Mouse (Mus musculus): ENCODE measurements around the gene Pet100.
"Not testable (repeated sequence)": the region's sequence is repeated elsewhere in the genome, so short reads cannot be mapped to it uniquely, and the experiment has no call there.

The Pet100 gene

DNA sequence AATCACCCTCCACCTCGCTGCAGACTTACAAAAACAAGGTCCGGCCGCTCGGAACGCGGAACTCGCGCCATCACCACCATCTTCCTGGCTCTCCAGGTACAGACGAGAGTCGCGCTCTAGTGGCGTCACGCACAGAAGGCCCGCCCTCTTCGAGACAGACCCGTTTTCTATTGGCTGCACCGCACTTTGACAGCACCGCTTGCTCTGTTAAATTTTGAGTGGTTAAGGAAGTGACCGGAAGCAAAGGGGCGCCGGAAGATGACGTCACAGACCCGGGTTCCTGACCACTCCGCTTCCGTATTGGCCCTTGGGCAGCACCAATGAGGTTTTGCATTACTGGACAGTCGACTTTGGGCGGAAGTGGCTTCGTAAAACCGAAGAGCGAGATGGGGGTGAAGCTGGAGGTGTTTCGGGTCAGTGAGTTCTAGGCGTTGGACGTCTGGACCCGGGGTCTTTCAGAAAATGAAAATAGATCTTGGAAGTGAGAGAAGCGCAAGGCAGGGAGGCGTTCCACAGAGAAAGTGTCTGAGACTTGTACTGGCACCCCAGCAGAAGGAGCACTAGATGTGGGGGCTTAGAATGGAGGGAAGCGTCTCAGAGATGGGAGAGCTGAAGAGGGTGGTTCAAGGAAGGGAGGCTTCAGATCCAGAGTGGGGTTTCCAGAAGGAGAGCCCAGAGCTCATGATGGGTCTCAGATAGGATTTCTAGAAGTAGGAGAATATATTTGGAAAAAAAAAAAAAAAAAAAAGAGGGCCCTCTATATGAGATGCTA is at the start of gene Pet100, which contains the start of gene Xab2:
Gene Pet100, plus strand, starts transcription at position 350 of the 772 bp plus-strand sequence.
Gene Xab2, minus strand, starts transcription at position 118 of the 772 bp plus-strand sequence.
- DNase-seq: peak; percentile 99

GRCm38 (mm10) chr8:3574546-3574945 is 46.8 kb upstream of the Pet100 start:
- no peak for DNase-seq

DNA sequence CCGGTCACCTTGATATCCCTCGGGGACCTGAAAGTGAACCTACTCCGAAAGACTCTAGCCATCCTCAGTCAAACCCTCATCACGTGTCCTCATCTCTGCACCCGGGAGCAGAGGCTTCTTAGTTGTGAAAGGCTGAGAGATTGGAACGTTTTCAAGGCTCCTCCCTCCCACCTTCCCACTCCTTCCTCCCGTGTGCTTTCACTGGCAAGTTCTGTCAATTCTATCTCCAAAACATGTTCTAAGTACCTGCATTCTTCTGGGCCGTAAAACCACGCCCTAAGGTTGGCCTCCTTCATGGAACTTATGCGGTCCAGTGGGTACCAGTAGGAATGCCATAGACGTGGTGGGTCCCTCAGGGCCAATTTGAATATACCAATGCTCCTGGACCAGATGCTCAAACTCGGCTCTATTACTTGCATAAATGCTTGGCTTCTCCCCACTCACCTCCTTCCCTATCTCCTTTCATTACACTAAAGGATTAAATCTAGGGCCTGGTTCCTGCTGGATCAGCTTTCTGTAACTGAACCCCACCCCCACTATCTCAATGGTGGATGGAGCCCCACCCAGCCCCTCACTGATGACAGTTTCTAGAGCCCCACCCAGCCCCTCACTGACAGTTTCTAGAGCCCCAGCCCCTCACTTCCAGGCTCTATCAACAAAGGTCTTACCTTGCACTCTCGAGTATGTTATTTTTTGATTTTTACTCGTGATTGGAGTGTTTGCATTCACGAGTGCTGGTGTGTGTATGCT is 45.0 kb upstream of the Pet100 start:
- DNase-seq: no peak

- no peak for DNase-seq
Measured at GRCm38 (mm10) chr8:3579390-3580364, 41.7 kb upstream of the Pet100 start.

DNA sequence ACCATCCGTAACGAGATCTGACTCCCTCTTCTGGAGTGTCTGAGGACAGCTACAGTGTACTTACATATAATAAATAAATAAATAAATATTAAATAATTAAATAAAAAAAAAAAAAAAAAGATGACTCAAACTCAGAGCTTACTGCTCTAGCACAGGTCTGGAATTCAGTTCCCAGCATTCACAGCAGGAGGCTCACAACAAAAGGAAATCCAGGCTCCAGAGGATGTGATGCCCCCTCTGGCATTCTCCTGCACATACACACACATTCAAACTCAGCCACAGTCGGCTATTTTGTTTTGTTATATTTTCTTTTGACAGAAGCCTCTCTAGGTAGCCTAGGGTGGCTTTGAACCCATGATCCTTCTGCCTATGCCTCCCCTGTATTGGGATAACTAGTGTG is 39.4 kb upstream of the Pet100 start:
- DNase-seq: not testable (repeated sequence)

- DNase-seq: no peak
Measured at GRCm38 (mm10) chr8:3586452-3586851, 34.9 kb upstream of the Pet100 start.

GRCm38 (mm10) chr8:3586993-3587390 is 34.4 kb upstream of the Pet100 start, which contains the start of gene Camsap3:
Camsap3 (plus strand) TSS chr8:3587293.
- DNase-seq: no peak

GRCm38 (mm10) chr8:3587391-3588257 is 33.7 kb upstream of the Pet100 start:
- peak; percentile 71 for DNase-seq

- DNase-seq: no peak
Measured at GRCm38 (mm10) chr8:3588258-3588633, 33.1 kb upstream of the Pet100 start.

DNA sequence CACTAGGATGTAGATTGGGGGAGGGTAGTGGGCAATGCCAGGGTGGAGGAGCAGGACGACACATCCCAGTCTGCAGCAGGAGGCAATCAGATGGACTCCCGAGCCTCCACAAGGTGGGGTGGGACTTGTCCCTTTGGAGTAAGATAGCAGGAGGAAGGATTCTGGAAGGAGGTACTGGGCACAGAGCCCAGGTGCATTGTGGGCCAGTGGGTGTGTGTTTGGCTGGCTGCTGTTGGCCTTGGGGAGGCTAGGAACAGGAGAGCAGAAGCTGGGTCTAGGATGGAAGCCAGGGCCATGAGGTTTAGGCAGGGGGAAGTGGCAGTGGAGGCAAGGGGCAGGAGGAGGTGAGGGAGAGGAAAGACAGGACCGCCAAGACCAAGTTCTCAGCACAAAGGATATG is 27.9 kb upstream of the Pet100 start:
- DNase-seq: no peak

GRCm38 (mm10) chr8:3594466-3594865 is 26.9 kb upstream of the Pet100 start:
- DNase-seq: no peak

DNA sequence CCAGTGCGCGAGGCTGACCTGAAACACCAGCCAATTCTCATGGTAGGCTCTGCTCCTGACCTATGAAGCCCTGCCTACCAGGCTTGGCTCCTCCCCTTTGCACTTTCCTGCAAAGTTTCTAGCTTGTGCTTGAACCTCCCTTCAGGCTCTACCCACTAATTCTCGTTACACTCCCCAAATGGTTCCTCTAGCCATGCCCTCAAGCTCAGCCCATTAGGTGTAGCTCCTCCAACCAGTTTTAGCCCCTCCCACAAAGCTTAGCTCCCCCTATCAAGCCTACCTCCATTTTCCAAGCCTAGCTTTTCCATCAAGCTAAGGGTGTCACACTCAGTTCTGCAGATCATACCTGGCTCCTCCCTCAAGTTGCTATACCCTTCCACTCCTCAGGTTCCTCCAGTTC is 23.3 kb upstream of the Pet100 start:
- no peak for DNase-seq

DNA sequence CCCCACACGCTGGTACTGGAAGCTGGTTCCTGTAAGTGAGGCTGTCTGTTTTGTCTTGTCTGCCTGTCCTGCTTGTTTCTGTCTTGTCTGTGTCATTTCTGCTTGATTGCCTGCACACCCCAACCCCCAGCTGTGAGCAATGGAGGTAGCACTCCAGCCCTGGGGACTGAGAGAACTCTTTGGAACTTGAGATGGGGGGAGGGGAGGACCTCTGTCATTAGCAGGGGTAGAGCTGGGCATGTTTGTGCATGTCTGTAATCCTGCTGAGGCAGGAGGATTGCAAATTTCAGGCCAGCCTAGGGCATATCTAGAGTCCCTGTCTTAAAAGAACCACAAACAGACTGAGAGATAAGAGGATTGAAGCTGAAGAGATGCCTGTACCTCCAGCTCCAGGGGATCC is 22.1 kb upstream of the Pet100 start:
- no peak for DNase-seq

DNA sequence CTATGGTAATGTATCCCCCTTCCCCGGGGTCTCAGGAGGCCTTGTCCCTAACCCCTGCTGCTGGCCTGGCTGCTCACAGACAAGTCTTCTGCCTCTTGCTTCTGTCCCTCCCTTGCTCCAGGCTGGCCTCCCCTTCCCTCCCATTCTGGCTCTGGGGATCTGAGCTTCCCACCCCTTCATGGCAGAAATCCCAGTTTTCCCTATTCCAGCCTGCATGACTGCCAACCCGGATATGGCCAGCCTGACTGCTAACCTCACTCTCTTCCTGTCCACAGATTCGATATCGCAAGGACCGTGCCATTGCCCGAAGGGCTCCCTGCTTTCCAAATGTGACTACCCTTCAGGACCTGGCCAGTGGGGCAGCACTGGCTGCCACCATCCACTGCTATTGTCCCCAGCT is 20.9 kb upstream of the Pet100 start:
- peak; percentile 85 for DNase-seq

DNA sequence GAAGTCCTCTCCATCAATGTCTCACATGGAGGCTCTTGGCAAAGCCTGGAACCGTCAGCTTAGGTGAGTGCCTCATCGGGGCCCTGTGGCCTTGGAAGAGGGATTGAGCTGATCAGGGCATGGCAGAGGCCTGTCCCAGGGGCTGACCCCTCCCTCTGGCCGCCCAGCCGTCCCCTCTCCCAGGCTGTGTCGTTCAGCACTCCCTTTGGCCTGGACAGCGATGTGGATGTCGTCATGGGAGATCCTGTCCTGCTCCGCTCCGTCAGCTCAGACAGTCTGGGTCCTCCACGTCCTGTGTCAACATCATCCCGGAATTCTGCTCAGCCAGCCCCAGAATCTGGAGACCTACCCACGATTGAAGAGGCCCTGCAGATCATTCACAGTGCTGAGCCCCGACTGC is 17.9 kb upstream of the Pet100 start:
- no peak for DNase-seq

GRCm38 (mm10) chr8:3606593-3606992 is 14.8 kb upstream of the Pet100 start:
- no peak for DNase-seq

GRCm38 (mm10) chr8:3607822-3608221 is 13.5 kb upstream of the Pet100 start:
- no peak for DNase-seq

GRCm38 (mm10) chr8:3609046-3609815 is 12.1 kb upstream of the Pet100 start:
- no peak for DNase-seq

- no peak for DNase-seq
Measured at GRCm38 (mm10) chr8:3609816-3610150, 11.6 kb upstream of the Pet100 start.

GRCm38 (mm10) chr8:3622119-3622518 is 771 bp downstream of the Pet100 start:
- no peak for DNase-seq

GRCm38 (mm10) chr8:3625445-3625844 is 4.1 kb downstream of the Pet100 start, which contains the start of gene Pcp2:
Pcp2 (minus strand) TSS chr8:3625545.
- no peak for DNase-seq

Measured in lung, postnatal 10 days (tissue).